Mouse (Mus musculus) intestine, postnatal 0 days (tissue): ENCODE measurements around the gene Wdr26. TPM values are rescaled to one million over a fixed set of nuclear protein-coding genes. Genes with fewer than 3 reads are reported as not detected.

Experiments
- ATAC-seq: fragments of 200-750 bp; cut with Nextera tagmentation; 2 replicates; pipeline ENCODE4 v1.8.0; 2017; ENCODE audit warnings: mild to moderate bottlenecking, moderate TSS enrichment, moderate library complexity
- H3K27ac ChIP-seq: fragments of 300-500 bp; sonication (generic); 2 replicates; pipeline ENCODE4 v1.5.1; 2014; ENCODE audit warnings: mild to moderate bottlenecking, low read depth, low read length, moderate library complexity
- H3K27me3 ChIP-seq: fragments of 300-500 bp; sonication (generic); replicated peaks from 2 replicates; pipeline ENCODE4 v1.6.1; 2014; ENCODE audit warnings: low read length, mixed read lengths; ENCODE audit not compliant: control insufficient read depth, insufficient read depth
- H3K36me3 ChIP-seq: fragments of 300-500 bp; sonication (generic); 2 replicates; pipeline ENCODE4 v1.6.1; 2014; ENCODE audit warnings: mild to moderate bottlenecking, moderate library complexity; ENCODE audit not compliant: control insufficient read depth, insufficient read depth
- H3K4me1 ChIP-seq: fragments of 300-500 bp; sonication (generic); replicated peaks from 2 replicates; pipeline ENCODE4 v1.6.1; 2014; ENCODE audit warnings: antibody characterized with exemption, low read length, mixed read lengths; ENCODE audit not compliant: control insufficient read depth, insufficient read depth
- H3K4me2 ChIP-seq: fragments of 300-500 bp; sonication (generic); replicated peaks from 2 replicates; pipeline ENCODE4 v1.6.1; 2014; ENCODE audit warnings: low read depth, mild to moderate bottlenecking, moderate library complexity
- H3K4me3 ChIP-seq: fragments of 300-500 bp; sonication (generic); 2 replicates; pipeline ENCODE4 v1.5.1; 2014; ENCODE audit warnings: low read depth, low read length
- H3K9ac ChIP-seq: fragments of 300-500 bp; sonication (generic); 2 replicates; pipeline ENCODE4 v1.6.1; 2014; ENCODE audit warnings: mild to moderate bottlenecking, low read depth, low read length
- H3K9me3 ChIP-seq: fragments of 300-500 bp; sonication (generic); 2 replicates; pipeline ENCODE4 v1.6.1; 2016; ENCODE audit warnings: mixed run types; ENCODE audit not compliant: control insufficient read depth
- CTCF ChIP-seq: sonication (generic); IDR thresholded peaks from 2 replicates; pipeline ENCODE4 v1.5.1; 2016; ENCODE audit warnings: low read depth, mild to moderate bottlenecking, control low read depth, antibody characterized with exemption, moderate library complexity
- WGBS: fragments of 180-500 bp; shearing (Covaris S2); extraction: QIAGEN DNeasy Blood & Tissue Kit; methylation state at CpG from one replicate; pipeline ENCODE4 v1.1.7; 2014; 5-methylcytosine and 5-hydroxymethylcytosine counted together
- polyA plus RNA-seq: library from polyadenylated mRNA; unstranded; fragments of >200 nt; fragmentation: Nextera tagmentation; extraction: Ambion mirVana; gene quantifications from 2 replicates; pipeline ENCODE4 v1.2.1, GENCODE M21; 2015

Gene Wdr26
- polyA plus RNA-seq, 1 experiment from 2014 or later, result 29.3 TPM

- no peak overlapping the region for H3K4me2 ChIP-seq
- WGBS, result over 99% methylated on average over 3 of the region's 3 CpGs
- H3K9me3 ChIP-seq, result no peaks in the 10 kb centered on the region
- no peak overlapping the region for H3K9ac ChIP-seq
- H3K27ac ChIP-seq, result no peak overlapping the region
- H3K4me1 ChIP-seq, result no peaks in the 10 kb centered on the region; the same call in 1 of the 2 replicates
- H3K27me3 ChIP-seq, result no peaks in the 10 kb centered on the region
- no peak overlapping the region for H3K4me3 ChIP-seq
- no peak for ATAC-seq
- TF ChIP-seq CTCF, result no peak
- no peaks in the 10 kb centered on the region for H3K36me3 ChIP-seq
Observed at GRCm38 (mm10) chr1:181241185-181241584, 29.4 kb upstream of the Wdr26 start.

GRCm38 (mm10) chr1:181237332-181237731, 25.5 kb upstream of the Wdr26 start:
- no peak for TF ChIP-seq CTCF
- H3K27me3 ChIP-seq, result no peaks in the 10 kb centered on the region
- no peaks in the 10 kb centered on the region for H3K4me1 ChIP-seq
- H3K27ac ChIP-seq, result no peak overlapping the region
- no peak for ATAC-seq
- no peaks in the 10 kb centered on the region for H3K9me3 ChIP-seq
- no peak overlapping the region for H3K9ac ChIP-seq
- no peaks in the 10 kb centered on the region for H3K36me3 ChIP-seq
- no peak overlapping the region for H3K4me3 ChIP-seq
- H3K4me2 ChIP-seq, result no peak overlapping the region
- WGBS, result 55% methylated on average over 5 of the region's 5 CpGs

GRCm38 (mm10) chr1:181234326-181235035, 22.7 kb upstream of the Wdr26 start:
- 31% methylated on average over 8 of the region's 8 CpGs for WGBS
- peak overlapping the region; percentile 32 for H3K4me2 ChIP-seq
- H3K9ac ChIP-seq, result no peak overlapping the region
- no peaks in the 10 kb centered on the region for H3K27me3 ChIP-seq
- H3K4me3 ChIP-seq, result no peak overlapping the region
- no peaks in the 10 kb centered on the region for H3K9me3 ChIP-seq
- TF ChIP-seq CTCF, result peak; percentile 29; the same call in 1 of the 2 replicates
- H3K36me3 ChIP-seq, result no peaks in the 10 kb centered on the region
- no peak for ATAC-seq
- no peak overlapping the region for H3K27ac ChIP-seq
- H3K4me1 ChIP-seq, result no peaks in the 10 kb centered on the region

- 86% methylated on average over 6 of the region's 6 CpGs for WGBS
- no peaks in the 10 kb centered on the region for H3K27me3 ChIP-seq
Observed at GRCm38 (mm10) chr1:181233734-181234133, 21.9 kb upstream of the Wdr26 start.

GRCm38 (mm10) chr1:181232307-181233027, 20.7 kb upstream of the Wdr26 start:
- no peak overlapping the region for H3K4me2 ChIP-seq
- no peaks in the 10 kb centered on the region for H3K36me3 ChIP-seq
- peak; percentile 83 for TF ChIP-seq CTCF
- no peak overlapping the region for H3K4me3 ChIP-seq
- no peaks in the 10 kb centered on the region for H3K27me3 ChIP-seq
- WGBS, result 29% methylated on average over 8 of the region's 8 CpGs
- H3K9ac ChIP-seq, result no peak overlapping the region
- H3K27ac ChIP-seq, result no peak overlapping the region
- H3K4me1 ChIP-seq, result no peaks in the 10 kb centered on the region
- no peaks in the 10 kb centered on the region for H3K9me3 ChIP-seq
- peak; percentile 48; the same call in 1 of the 2 replicates for ATAC-seq

More at GRCm38 (mm10) chr1:181233734-181234133, 21.9 kb upstream of the Wdr26 start:
- Histone ChIP-seq H3K9me3 (no peaks in the 10 kb centered on the region), H3K4me2 (no peak overlapping the region), H3K36me3 (no peaks in the 10 kb centered on the region), H3K4me3 (no peak overlapping the region), H3K27ac (no peak overlapping the region), H3K9ac (no peak overlapping the region), H3K4me1 (no peaks in the 10 kb centered on the region)
- TF ChIP-seq CTCF, result no peak
- no peak for ATAC-seq

GRCm38 (mm10) chr1:181231821-181232220, 20.0 kb upstream of the Wdr26 start:
- Histone ChIP-seq H3K9me3 (no peaks in the 10 kb centered on the region), H3K4me3 (no peak overlapping the region), H3K36me3 (no peaks in the 10 kb centered on the region), H3K27ac (no peak overlapping the region), H3K4me1 (no peaks in the 10 kb centered on the region), H3K4me2 (no peak overlapping the region), H3K27me3 (no peaks in the 10 kb centered on the region), H3K9ac (no peak overlapping the region)
- no peak for ATAC-seq
- TF ChIP-seq CTCF, result no peak
- WGBS, result 90% methylated on average over 9 of the region's 9 CpGs
